ENCODE assay signal across 8 mouse cellular contexts in genomic region chr1:91251148-91251650, GRCm38 (mm10). TPM values are rescaled to one million over a fixed set of nuclear protein-coding genes. Genes with fewer than 3 reads are reported as not detected.
DNase-seq lines count a peak whose midpoint lies in the region; ATAC-seq lines count a peak whose summit lies in the region.

No protein-coding gene starts in this region.

- H3K4me2 ChIP-seq in heart, embryonic 16.5 days (ENCODE audit: low read depth, low read length) = peak overlapping the region; percentile 72
- peak overlapping the region; percentile 89 for H3K4me2 ChIP-seq in liver, embryonic 15.5 days
- H3K4me2 ChIP-seq in stomach, embryonic 15.5 days = peak overlapping the region; percentile 78

- H3K27me3 ChIP-seq in heart, embryonic 16.5 days (ENCODE audit: control insufficient read depth, insufficient read depth, low read length) = no peaks in the 10 kb centered on the region
- H3K27me3 ChIP-seq in liver, embryonic 15.5 days = no peaks in the 10 kb centered on the region
- H3K27me3 ChIP-seq in stomach, embryonic 15.5 days (replicated peaks) = no peaks in the 10 kb centered on the region

- H3K9me3 ChIP-seq in heart, embryonic 16.5 days (replicated peaks; ENCODE audit: control insufficient read depth, low read length) = no peaks in the 10 kb centered on the region
- no peaks in the 10 kb centered on the region for H3K9me3 ChIP-seq in liver, embryonic 15.5 days (replicated peaks)
- H3K9me3 ChIP-seq in stomach, embryonic 15.5 days = no peaks in the 10 kb centered on the region

- H3K9ac ChIP-seq in heart, embryonic 16.5 days (ENCODE audit: low read length) = peak overlapping the region; percentile 92
- H3K9ac ChIP-seq in liver, embryonic 15.5 days = peak overlapping the region; percentile 98
- H3K9ac ChIP-seq in stomach, embryonic 15.5 days = peak overlapping the region; percentile 90; the same call in 1 of the 2 replicates

- no peak for ATAC-seq in heart, embryonic 16.5 days (replicated peaks; ENCODE audit: extremely low read depth, insufficient read depth, low FRiP score)
- ATAC-seq in liver, embryonic 15.5 days (ENCODE audit: insufficient read depth) = no peak
- no peak for ATAC-seq in stomach, embryonic 15.5 days (ENCODE audit: insufficient read depth, low FRiP score, low read depth)

- peak overlapping the region; percentile 98 for H3K27ac ChIP-seq in brown adipose tissue, adult 24 weeks (replicated peaks; ENCODE audit: low read depth, low read length)
- no peak overlapping the region for H3K27ac ChIP-seq in heart, embryonic 16.5 days (ENCODE audit: low read length)
- H3K27ac ChIP-seq in liver, embryonic 15.5 days (replicated peaks) = peak overlapping the region; percentile 95
- H3K27ac ChIP-seq in stomach, embryonic 15.5 days = no peak overlapping the region; the same call in 1 of the 2 replicates

- H3K36me3 ChIP-seq in heart, embryonic 16.5 days (ENCODE audit: control insufficient read depth, insufficient read depth) = peaks cover 3% of the 10 kb centered on the region; the same call in 1 of the 2 replicates
- H3K36me3 ChIP-seq in liver, embryonic 15.5 days (replicated peaks) = peaks cover 16% of the 10 kb centered on the region
- H3K36me3 ChIP-seq in stomach, embryonic 15.5 days = no peaks in the 10 kb centered on the region

- DNase-seq in layer of hippocampus, adult 9-11 months = peak; percentile 28
- DNase-seq in layer of hippocampus, postnatal 36 days = no peak
- DNase-seq in left cerebral cortex, adult 9 months (ENCODE audit: low spot score in 2 of 2) = no peak
- DNase-seq in frontal cortex, postnatal 10 days (ENCODE audit: low spot score in 2 of 2) = no peak

- WGBS in heart, embryonic 16.5 days = 33% methylated on average over 5 of the region's 5 CpGs
- WGBS in liver, embryonic 15.5 days (ENCODE audit: insufficient replicate concordance) = 19% methylated on average over 5 of the region's 5 CpGs
- 46% methylated on average over 5 of the region's 5 CpGs for WGBS in stomach, embryonic 15.5 days

- H3K4me1 ChIP-seq in brown adipose tissue, adult 24 weeks (ENCODE audit: control insufficient read depth, insufficient read depth, insufficient read length, low read length) = peaks cover 13% of the 10 kb centered on the region; the same call in 1 of the 2 replicates
- H3K4me1 ChIP-seq in heart, embryonic 16.5 days (ENCODE audit: control insufficient read depth, insufficient read depth, low read length) = peaks cover 30% of the 10 kb centered on the region
- peaks cover 64% of the 10 kb centered on the region for H3K4me1 ChIP-seq in liver, embryonic 15.5 days (replicated peaks)
- H3K4me1 ChIP-seq in stomach, embryonic 15.5 days = peaks cover 11% of the 10 kb centered on the region

- peak overlapping the region; percentile 88 for H3K4me3 ChIP-seq in brown adipose tissue, adult 24 weeks (ENCODE audit: insufficient read depth, low read depth, low read length)
- H3K4me3 ChIP-seq in heart, embryonic 16.5 days (ENCODE audit: low read length) = peak overlapping the region; percentile 80
- peak overlapping the region; percentile 98 for H3K4me3 ChIP-seq in liver, embryonic 15.5 days (replicated peaks)
- H3K4me3 ChIP-seq in stomach, embryonic 15.5 days (replicated peaks) = peak overlapping the region; percentile 94

RNA-seq across cellular contexts. Expression of gene Ube2f, which starts 1.1 kb away (rescaled TPM):
- 10 to 100 TPM; 53.1 to 57.9 TPM for total RNA-seq in layer of hippocampus, postnatal 36 days (2021)
- polyA plus RNA-seq in brown adipose tissue, adult 24 weeks (2012; ENCODE audit: insufficient read depth, insufficient read length, missing spikeins) = 74.2 and 90.4 TPM in 2 replicates
- 68.9 and 71.7 TPM in 2 replicates for polyA plus RNA-seq in heart, embryonic 16.5 days (2015; fragmentation: Nextera tagmentation; extraction: Ambion mirVana)
- 66.9 and 68.6 TPM in 2 replicates for polyA plus RNA-seq in liver, embryonic 15.5 days (2015; fragmentation: Nextera tagmentation; extraction: Ambion mirVana)
- polyA plus RNA-seq in stomach, embryonic 15.5 days (2015; fragmentation: Nextera tagmentation; extraction: Ambion mirVana) = 66.9 and 68.8 TPM in 2 replicates

RNA-seq across cellular contexts. Expression of gene Scly, which starts 46.9 kb away (rescaled TPM):
- 10 to 100 TPM; 19.8 to 22.3 TPM for total RNA-seq in layer of hippocampus, postnatal 36 days (2021)
- polyA plus RNA-seq in brown adipose tissue, adult 24 weeks (2012; ENCODE audit: insufficient read depth, insufficient read length, missing spikeins) = 9.1 and 10.6 TPM in 2 replicates
- 16.0 and 17.5 TPM in 2 replicates for polyA plus RNA-seq in heart, embryonic 16.5 days (2015; fragmentation: Nextera tagmentation; extraction: Ambion mirVana)
- 27.5 and 31.2 TPM in 2 replicates for polyA plus RNA-seq in liver, embryonic 15.5 days (2015; fragmentation: Nextera tagmentation; extraction: Ambion mirVana)
- polyA plus RNA-seq in stomach, embryonic 15.5 days (2015; fragmentation: Nextera tagmentation; extraction: Ambion mirVana) = 18.3 and 19.8 TPM in 2 replicates

Comparison
In these comparisons a context has a peak if more than half of its experiments do, and no peak if none do; other contexts are left out.
1. H3K27ac ChIP-seq: peak in brown adipose tissue, adult 24 weeks (single experiment) and liver, embryonic 15.5 days (single experiment); none in heart, embryonic 16.5 days (single experiment) and stomach, embryonic 15.5 days (single experiment).
2. Peak in every context shown above with its lines, with median percentiles within 50 percentile points of each other: H3K4me3 ChIP-seq, H3K4me2 ChIP-seq and H3K9ac ChIP-seq.